Mouse (Mus musculus): ENCODE measurements around the gene Opcml. TPM values are rescaled to one million over a fixed set of nuclear protein-coding genes. Genes with fewer than 3 reads are reported as not detected.

The Opcml gene
- polyA plus RNA-seq, 1 experiment from 2014 or later = 1.8 TPM

GRCm38 (mm10) chr9:28744771-28745170 lies 954.2 kb downstream of the Opcml start:
- no peaks in the 10 kb centered on the region for H3K27me3 ChIP-seq (replicated peaks)
- ATAC-seq (ENCODE audit: extremely low read depth, insufficient number of reproducible peaks, low FRiP score, low TSS enrichment) = no peak
- H3K4me1 ChIP-seq = peaks cover 9% of the 10 kb centered on the region; the same call in 1 of the 2 replicates
- no peak overlapping the region for H3K27ac ChIP-seq (replicated peaks)
- H3K4me2 ChIP-seq = no peak overlapping the region
- WGBS = 55% methylated on average over 3 of the region's 3 CpGs
- no peak overlapping the region for H3K4me3 ChIP-seq
- H3K9ac ChIP-seq = no peak overlapping the region
- H3K9me3 ChIP-seq = no peaks in the 10 kb centered on the region
- no peaks in the 10 kb centered on the region for H3K36me3 ChIP-seq

- no peaks in the 10 kb centered on the region for H3K36me3 ChIP-seq
- H3K27me3 ChIP-seq (replicated peaks) = no peaks in the 10 kb centered on the region
- ATAC-seq (ENCODE audit: extremely low read depth, insufficient number of reproducible peaks, low FRiP score, low TSS enrichment) = no peak
- no peak overlapping the region for H3K27ac ChIP-seq (replicated peaks)
- H3K4me2 ChIP-seq = no peak overlapping the region
- no peak overlapping the region for H3K4me3 ChIP-seq
- WGBS = 82% methylated on average over 2 of the region's 2 CpGs
- no peaks in the 10 kb centered on the region for H3K9me3 ChIP-seq
- peaks cover 9% of the 10 kb centered on the region; the same call in 1 of the 2 replicates for H3K4me1 ChIP-seq
- no peak overlapping the region for H3K9ac ChIP-seq
Measured at GRCm38 (mm10) chr9:28748902-28749301, 958.3 kb downstream of the Opcml start.

GRCm38 (mm10) chr9:28752908-28753307 lies 962.3 kb downstream of the Opcml start:
- H3K9me3 ChIP-seq = no peaks in the 10 kb centered on the region
- no peak overlapping the region for H3K9ac ChIP-seq
- H3K4me1 ChIP-seq = no peaks in the 10 kb centered on the region
- no peak overlapping the region for H3K4me2 ChIP-seq
- H3K4me3 ChIP-seq = no peak overlapping the region
- ATAC-seq (ENCODE audit: extremely low read depth, insufficient number of reproducible peaks, low FRiP score, low TSS enrichment) = no peak
- 64% methylated on average over 5 of the region's 5 CpGs for WGBS
- no peaks in the 10 kb centered on the region for H3K36me3 ChIP-seq
- no peaks in the 10 kb centered on the region for H3K27me3 ChIP-seq (replicated peaks)
- no peak overlapping the region for H3K27ac ChIP-seq (replicated peaks)

GRCm38 (mm10) chr9:28756841-28757451 lies 966.4 kb downstream of the Opcml start:
- ATAC-seq (ENCODE audit: extremely low read depth, insufficient number of reproducible peaks, low FRiP score, low TSS enrichment) = no peak
- 66% methylated on average over 4 of the region's 4 CpGs for WGBS

GRCm38 (mm10) chr9:28761460-28761859 lies 970.9 kb downstream of the Opcml start:
- Histone ChIP-seq H3K9ac (no peak overlapping the region), H3K4me1 (no peaks in the 10 kb centered on the region), H3K36me3 (no peaks in the 10 kb centered on the region), H3K27me3 (replicated peaks) (no peaks in the 10 kb centered on the region), H3K4me3 (no peak overlapping the region), H3K27ac (replicated peaks) (no peak overlapping the region), H3K4me2 (no peak overlapping the region), H3K9me3 (no peaks in the 10 kb centered on the region)
- ATAC-seq (ENCODE audit: extremely low read depth, insufficient number of reproducible peaks, low FRiP score, low TSS enrichment) = no peak
- 76% methylated on average over 4 of the region's 4 CpGs for WGBS

More at GRCm38 (mm10) chr9:28756841-28757451, 966.4 kb downstream of the Opcml start:
- Histone ChIP-seq H3K27me3 (replicated peaks) (no peaks in the 10 kb centered on the region), H3K4me1 (no peaks in the 10 kb centered on the region), H3K4me2 (no peak overlapping the region), H3K4me3 (no peak overlapping the region), H3K9me3 (no peaks in the 10 kb centered on the region), H3K9ac (no peak overlapping the region), H3K27ac (replicated peaks) (no peak overlapping the region), H3K36me3 (no peaks in the 10 kb centered on the region)

- 69% methylated on average over 1 of the region's 1 CpGs for WGBS
- H3K36me3 ChIP-seq = no peaks in the 10 kb centered on the region
- no peak overlapping the region for H3K27ac ChIP-seq (replicated peaks)
- H3K27me3 ChIP-seq (replicated peaks) = no peaks in the 10 kb centered on the region
- no peaks in the 10 kb centered on the region for H3K9me3 ChIP-seq
- no peak for ATAC-seq (ENCODE audit: extremely low read depth, insufficient number of reproducible peaks, low FRiP score, low TSS enrichment)
- H3K4me2 ChIP-seq = no peak overlapping the region
- H3K4me1 ChIP-seq = no peaks in the 10 kb centered on the region
- no peak overlapping the region for H3K9ac ChIP-seq
- no peak overlapping the region for H3K4me3 ChIP-seq
Measured at GRCm38 (mm10) chr9:28764149-28764548, 973.6 kb downstream of the Opcml start.

- WGBS = 74% methylated on average over 10 of the region's 10 CpGs
- no peaks in the 10 kb centered on the region for H3K36me3 ChIP-seq
- H3K4me2 ChIP-seq = no peak overlapping the region
- H3K4me1 ChIP-seq = peaks cover 3% of the 10 kb centered on the region; the same call in 1 of the 2 replicates
- H3K4me3 ChIP-seq = no peak overlapping the region
- H3K9ac ChIP-seq = no peak overlapping the region
- no peak overlapping the region for H3K27ac ChIP-seq (replicated peaks)
- H3K9me3 ChIP-seq = no peaks in the 10 kb centered on the region
- H3K27me3 ChIP-seq (replicated peaks) = no peaks in the 10 kb centered on the region
- ATAC-seq (ENCODE audit: extremely low read depth, insufficient number of reproducible peaks, low FRiP score, low TSS enrichment) = no peak
Measured at GRCm38 (mm10) chr9:28776517-28777503, 986.2 kb downstream of the Opcml start.

- WGBS = 21% methylated on average over 4 of the region's 4 CpGs
- no peak overlapping the region for H3K9ac ChIP-seq
- H3K27ac ChIP-seq (replicated peaks) = no peak overlapping the region
- no peaks in the 10 kb centered on the region for H3K36me3 ChIP-seq
- H3K27me3 ChIP-seq (replicated peaks) = no peaks in the 10 kb centered on the region
- peaks cover 6% of the 10 kb centered on the region for H3K4me1 ChIP-seq
- H3K4me3 ChIP-seq = no peak overlapping the region
- ATAC-seq (ENCODE audit: extremely low read depth, insufficient number of reproducible peaks, low FRiP score, low TSS enrichment) = no peak
- no peak overlapping the region for H3K4me2 ChIP-seq
- no peaks in the 10 kb centered on the region for H3K9me3 ChIP-seq
Measured at GRCm38 (mm10) chr9:28783834-28784233, 993.3 kb downstream of the Opcml start.

GRCm38 (mm10) chr9:28789439-28789838 lies 998.9 kb downstream of the Opcml start:
- Histone ChIP-seq H3K4me2 (no peak overlapping the region), H3K27ac (replicated peaks) (no peak overlapping the region), H3K36me3 (no peaks in the 10 kb centered on the region), H3K9me3 (no peaks in the 10 kb centered on the region), H3K4me3 (no peak overlapping the region), H3K9ac (no peak overlapping the region), H3K27me3 (replicated peaks) (no peaks in the 10 kb centered on the region), H3K4me1 (no peaks in the 10 kb centered on the region)
- ATAC-seq (ENCODE audit: extremely low read depth, insufficient number of reproducible peaks, low FRiP score, low TSS enrichment) = no peak
- WGBS = 61% methylated on average over 1 of the region's 1 CpGs

- no peak overlapping the region for H3K4me3 ChIP-seq
- 27% methylated on average over 2 of the region's 2 CpGs for WGBS
- H3K9me3 ChIP-seq = no peaks in the 10 kb centered on the region
- no peaks in the 10 kb centered on the region for H3K27me3 ChIP-seq (replicated peaks)
- peaks cover 10% of the 10 kb centered on the region; the same call in 1 of the 2 replicates for H3K4me1 ChIP-seq
- ATAC-seq (ENCODE audit: extremely low read depth, insufficient number of reproducible peaks, low FRiP score, low TSS enrichment) = no peak
- no peaks in the 10 kb centered on the region for H3K36me3 ChIP-seq
- H3K9ac ChIP-seq = no peak overlapping the region
- H3K4me2 ChIP-seq = no peak overlapping the region
- H3K27ac ChIP-seq (replicated peaks) = no peak overlapping the region
Measured at GRCm38 (mm10) chr9:28800100-28800499, 1009.5 kb downstream of the Opcml start.

GRCm38 (mm10) chr9:28806666-28807065 lies 1016.1 kb downstream of the Opcml start:
- Histone ChIP-seq H3K4me2 (no peak overlapping the region), H3K27ac (replicated peaks) (peak overlapping the region; percentile 24; the same call in 1 of the 2 replicates), H3K9ac (no peak overlapping the region), H3K4me3 (no peak overlapping the region), H3K27me3 (replicated peaks) (no peaks in the 10 kb centered on the region), H3K4me1 (peaks cover 21% of the 10 kb centered on the region), H3K9me3 (no peaks in the 10 kb centered on the region), H3K36me3 (no peaks in the 10 kb centered on the region)
- ATAC-seq (ENCODE audit: extremely low read depth, insufficient number of reproducible peaks, low FRiP score, low TSS enrichment) = no peak; the same call in 1 of the 2 replicates

All from heart, embryonic 13.5 days (tissue).